Mouse (Mus musculus) hindbrain, embryonic 12.5 days (tissue): ENCODE results near the gene Rnf144b. TPM values are rescaled to one million over a fixed set of nuclear protein-coding genes. Genes with fewer than 3 reads are reported as not detected.

Experiments
- ATAC-seq: fragments of 200-750 bp; cut with Nextera tagmentation; 2 replicates; pipeline ENCODE4 v1.8.0; 2017; ENCODE audit warnings: moderate TSS enrichment; ENCODE audit not compliant: low FRiP score
- H3K27ac ChIP-seq: fragments of 300-500 bp; sonication (generic); 2 replicates; pipeline ENCODE4 v1.5.1; 2016; ENCODE audit warnings: mild to moderate bottlenecking
- H3K27me3 ChIP-seq: fragments of 300-500 bp; sonication (generic); 2 replicates; pipeline ENCODE4 v1.6.1; 2016; ENCODE audit warnings: mild to moderate bottlenecking
- H3K36me3 ChIP-seq: fragments of 300-500 bp; sonication (generic); 2 replicates; pipeline ENCODE4 v1.6.1; 2016; ENCODE audit warnings: mild to moderate bottlenecking
- H3K4me1 ChIP-seq: fragments of 300-500 bp; sonication (generic); 2 replicates; pipeline ENCODE4 v1.6.1; 2016
- H3K4me2 ChIP-seq: fragments of 300-500 bp; sonication (generic); replicated peaks from 2 replicates; pipeline ENCODE4 v1.6.1; 2016; ENCODE audit warnings: mild to moderate bottlenecking
- H3K4me3 ChIP-seq: fragments of 300-500 bp; sonication (generic); 2 replicates; pipeline ENCODE4 v1.5.1; 2016; ENCODE audit warnings: mild to moderate bottlenecking
- H3K9ac ChIP-seq: fragments of 300-500 bp; sonication (generic); 2 replicates; pipeline ENCODE4 v1.6.1; 2016; ENCODE audit warnings: mild to moderate bottlenecking, moderate library complexity
- H3K9me3 ChIP-seq: fragments of 300-500 bp; sonication (generic); replicated peaks from 2 replicates; pipeline ENCODE4 v1.6.1; 2016; ENCODE audit warnings: mild to moderate bottlenecking
- WGBS: fragments of 180-500 bp; shearing (Covaris S2); methylation state at CpG from one replicate; pipeline ENCODE4 v1.1.7; 2016; 5-methylcytosine and 5-hydroxymethylcytosine counted together
- polyA plus RNA-seq: library from polyadenylated mRNA; unstranded; fragments of >200 nt; fragmentation: Nextera tagmentation; extraction: Ambion mirVana; gene quantifications from 2 replicates; pipeline ENCODE4 v1.2.1, GENCODE M21; 2016

Rnf144b gene
- polyA plus RNA-seq, 1 experiment from 2014 or later = 0.62 TPM

DNA sequence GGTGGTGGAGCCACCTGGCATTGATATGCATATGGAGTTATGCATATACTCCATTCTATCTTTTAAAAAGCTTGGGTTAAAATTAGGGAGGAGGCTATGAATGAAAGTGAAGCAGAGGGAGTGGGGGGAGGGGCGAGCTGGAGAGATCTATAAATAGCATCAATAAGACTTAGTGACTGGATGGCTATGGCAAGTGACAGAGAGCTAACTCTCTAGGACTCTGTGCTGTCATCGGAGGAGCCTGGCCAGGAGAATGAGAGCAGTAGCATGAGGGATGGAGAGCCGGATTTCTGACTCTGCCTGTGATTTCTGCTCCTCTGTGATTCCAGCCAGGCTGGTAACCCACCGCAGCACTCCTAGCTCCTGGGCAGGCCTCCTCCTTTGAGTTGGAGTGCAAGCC is 6.6 kb downstream of the Rnf144b start:
- H3K27me3 ChIP-seq = peaks cover 4% of the 10 kb centered on the region; the same call in 1 of the 2 replicates
- H3K4me1 ChIP-seq = no peaks in the 10 kb centered on the region
- no peak overlapping the region for H3K27ac ChIP-seq
- 69% methylated on average over 4 of the region's 4 CpGs for WGBS
- H3K4me2 ChIP-seq = no peak overlapping the region
- H3K4me3 ChIP-seq = no peak overlapping the region
- no peak overlapping the region for H3K9ac ChIP-seq
- H3K36me3 ChIP-seq = no peaks in the 10 kb centered on the region
- H3K9me3 ChIP-seq = no peaks in the 10 kb centered on the region
- no peak for ATAC-seq

DNA sequence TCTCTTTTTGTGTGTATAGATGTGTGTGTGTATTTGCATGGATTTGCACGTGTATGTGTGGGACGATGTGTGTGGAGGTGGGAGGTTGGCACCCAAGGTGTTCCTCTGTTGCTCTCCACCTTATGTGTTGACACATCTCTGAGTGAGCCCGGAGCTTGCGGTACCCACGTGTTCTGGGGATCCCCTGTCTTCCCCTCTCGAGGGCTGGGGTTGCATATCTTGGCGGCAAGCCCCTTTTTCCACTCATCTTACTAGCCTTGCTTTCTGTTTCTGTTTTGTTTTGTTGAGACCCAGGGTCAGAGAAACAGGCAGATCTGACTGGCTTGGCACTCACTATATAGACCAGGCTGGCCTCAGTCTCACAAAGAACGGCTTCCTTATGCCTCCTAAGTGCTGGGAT is 10.6 kb downstream of the Rnf144b start:
- H3K27ac ChIP-seq = no peak overlapping the region
- WGBS = 89% methylated on average over 8 of the region's 8 CpGs
- H3K4me3 ChIP-seq = no peak overlapping the region

DNA sequence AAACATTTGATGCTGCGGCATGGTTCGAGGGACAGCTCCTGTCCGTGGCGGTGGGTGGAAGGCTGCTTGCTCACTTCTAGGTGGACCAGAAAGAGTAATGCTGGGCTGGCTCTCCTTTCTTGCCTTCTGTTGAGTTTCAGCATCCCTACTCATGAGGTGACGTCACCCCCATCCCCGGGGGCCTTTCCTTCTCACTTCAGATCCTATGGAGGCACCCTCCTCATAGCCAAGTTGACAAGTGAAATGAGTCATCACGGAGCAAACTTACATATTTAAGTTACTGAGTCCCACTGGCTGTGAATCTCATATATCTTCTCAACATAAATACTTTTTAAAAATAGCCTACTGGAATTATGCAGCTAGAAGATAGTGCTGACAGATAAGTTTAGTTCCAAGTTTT is 12.4 kb downstream of the Rnf144b start:
- H3K4me1 ChIP-seq = no peaks in the 10 kb centered on the region
- no peak overlapping the region for H3K4me2 ChIP-seq
- H3K9me3 ChIP-seq = peaks cover 4% of the 10 kb centered on the region; the same call in 1 of the 2 replicates
- no peak for ATAC-seq
- H3K36me3 ChIP-seq = no peaks in the 10 kb centered on the region
- no peak overlapping the region for H3K27ac ChIP-seq
- H3K4me3 ChIP-seq = no peak overlapping the region
- no peak overlapping the region for H3K9ac ChIP-seq
- 88% methylated on average over 7 of the region's 7 CpGs for WGBS
- H3K27me3 ChIP-seq = no peaks in the 10 kb centered on the region

More for the DNA sequence above, 10.6 kb downstream of the Rnf144b start:
- H3K4me1 ChIP-seq = no peaks in the 10 kb centered on the region
- H3K9me3 ChIP-seq = no peaks in the 10 kb centered on the region
- H3K4me2 ChIP-seq = no peak overlapping the region
- H3K27me3 ChIP-seq = no peaks in the 10 kb centered on the region
- H3K36me3 ChIP-seq = no peaks in the 10 kb centered on the region
- no peak overlapping the region for H3K9ac ChIP-seq
- no peak for ATAC-seq

DNA sequence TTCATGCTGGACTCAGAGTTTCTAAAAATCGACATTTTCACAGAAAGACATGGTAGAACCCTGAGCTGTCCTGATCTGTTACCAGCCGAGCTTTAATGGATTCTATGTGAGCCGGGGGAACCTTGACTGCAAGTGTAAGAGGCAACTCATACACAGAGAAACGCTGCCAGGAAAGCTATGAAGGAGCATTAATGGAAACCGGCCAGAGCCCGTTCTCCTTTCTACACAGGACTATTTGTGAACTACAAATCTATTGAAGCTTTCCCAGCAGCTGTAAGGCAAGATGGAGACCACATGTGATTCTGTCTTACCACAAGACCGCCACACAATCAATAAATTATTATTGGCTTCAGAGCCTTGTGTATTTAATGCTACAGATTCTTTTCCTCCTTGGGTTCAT is 13.3 kb downstream of the Rnf144b start:
- no peak for ATAC-seq
- Histone ChIP-seq H3K27me3 (no peaks in the 10 kb centered on the region), H3K4me2 (no peak overlapping the region), H3K9ac (no peak overlapping the region), H3K4me3 (no peak overlapping the region), H3K9me3 (peaks cover 4% of the 10 kb centered on the region; the same call in 1 of the 2 replicates), H3K4me1 (no peaks in the 10 kb centered on the region), H3K27ac (no peak overlapping the region), H3K36me3 (no peaks in the 10 kb centered on the region)
- 90% methylated on average over 7 of the region's 7 CpGs for WGBS

DNA sequence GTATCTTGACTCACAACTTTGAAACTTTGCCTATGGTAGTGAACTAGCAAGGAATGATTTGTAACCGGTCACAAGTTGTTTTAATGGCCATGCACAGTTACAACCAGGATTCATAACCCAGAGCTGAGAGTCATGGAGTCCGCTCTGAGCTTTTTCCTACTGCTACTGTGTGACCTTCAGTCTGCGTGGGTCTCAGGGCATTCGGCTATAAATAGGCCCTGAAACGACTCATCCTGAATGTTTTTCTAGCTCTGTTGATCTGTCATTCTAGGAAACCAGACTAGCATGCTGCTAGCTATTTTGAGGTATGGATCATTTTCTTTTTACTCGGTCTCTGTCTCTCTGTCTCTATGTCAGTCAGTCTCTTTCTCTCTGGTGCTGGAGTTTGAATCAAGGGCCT is 20.3 kb downstream of the Rnf144b start:
- H3K27me3 ChIP-seq = no peaks in the 10 kb centered on the region
- no peaks in the 10 kb centered on the region for H3K36me3 ChIP-seq
- no peak overlapping the region for H3K9ac ChIP-seq
- WGBS = 83% methylated on average over 6 of the region's 6 CpGs
- no peaks in the 10 kb centered on the region for H3K4me1 ChIP-seq
- H3K9me3 ChIP-seq = peaks cover 4% of the 10 kb centered on the region; the same call in 1 of the 2 replicates
- H3K27ac ChIP-seq = no peak overlapping the region
- ATAC-seq = no peak
- no peak overlapping the region for H3K4me3 ChIP-seq
- no peak overlapping the region for H3K4me2 ChIP-seq

DNA sequence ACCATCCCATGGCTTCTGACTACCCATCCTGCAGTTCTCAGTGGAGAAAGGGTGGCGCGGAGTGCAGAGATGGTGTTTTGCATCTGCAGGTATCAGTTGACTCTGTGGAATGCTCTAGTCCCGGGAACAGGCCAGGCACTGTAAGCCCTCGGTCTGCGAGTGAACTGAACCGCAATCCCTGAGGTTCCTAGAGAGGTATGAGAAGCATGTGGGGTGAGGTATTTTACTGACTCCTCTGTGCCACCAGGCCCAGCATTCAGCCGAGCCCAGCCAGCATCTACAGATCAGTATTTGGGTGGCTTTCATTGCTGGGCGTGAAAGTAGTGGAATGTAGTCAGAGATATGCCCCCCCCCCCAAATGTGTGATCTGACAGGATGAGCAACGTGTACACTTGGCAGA is 23.5 kb downstream of the Rnf144b start:
- 0 out of 2 replicates have a peak, but pooled peaks cover 4% of the 10 kb centered on the region for H3K4me1 ChIP-seq
- H3K36me3 ChIP-seq = no peaks in the 10 kb centered on the region
- no peak overlapping the region for H3K27ac ChIP-seq
- no peaks in the 10 kb centered on the region for H3K27me3 ChIP-seq
- no peak overlapping the region for H3K9ac ChIP-seq
- no peak overlapping the region for H3K4me2 ChIP-seq
- H3K4me3 ChIP-seq = no peak overlapping the region
- no peaks in the 10 kb centered on the region for H3K9me3 ChIP-seq
- no peak for ATAC-seq
- 69% methylated on average over 9 of the region's 9 CpGs for WGBS

DNA sequence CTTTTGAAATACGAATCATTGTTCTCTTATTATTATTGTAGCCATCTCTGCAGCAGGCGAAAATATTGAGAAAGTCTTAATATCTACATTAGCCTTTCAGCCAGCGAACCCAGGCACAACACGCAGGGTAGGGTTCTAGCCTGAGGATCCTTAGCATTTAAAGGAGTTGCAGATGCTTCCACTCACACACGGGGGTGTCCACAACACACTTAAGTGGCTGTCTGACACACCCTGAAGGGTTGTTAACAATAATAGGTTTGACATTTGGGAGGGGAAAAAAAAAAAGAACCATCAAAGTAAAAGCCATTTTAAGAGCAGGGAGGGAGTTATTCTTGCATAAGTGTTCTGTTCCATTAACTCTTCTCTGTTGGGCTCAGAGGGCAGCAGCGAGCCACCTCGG is 23.9 kb downstream of the Rnf144b start:
- 85% methylated on average over 7 of the region's 7 CpGs for WGBS

DNA sequence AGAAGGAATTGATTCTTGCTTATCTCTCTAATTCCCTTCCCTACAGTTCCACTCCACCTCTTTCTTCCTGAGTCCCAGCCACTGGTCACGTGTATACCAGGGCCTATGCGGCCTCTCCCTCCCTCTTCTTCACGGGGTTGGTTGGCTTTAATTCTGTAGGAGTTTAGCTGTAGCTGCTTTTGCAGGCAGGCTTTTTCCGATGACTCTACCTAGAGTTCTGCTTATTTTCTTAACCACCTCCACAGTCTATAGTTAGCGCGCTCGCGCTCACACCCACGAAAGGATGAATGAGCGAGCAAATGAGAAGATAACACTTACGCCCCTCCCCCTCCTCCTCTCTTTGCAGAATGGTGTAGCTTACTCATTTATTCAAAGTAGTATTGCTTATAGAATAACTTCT is 26.1 kb downstream of the Rnf144b start:
- ATAC-seq = no peak
- WGBS = 72% methylated on average over 11 of the region's 11 CpGs
- Histone ChIP-seq H3K9ac (no peak overlapping the region), H3K4me1 (0 out of 2 replicates have a peak, but pooled peaks cover 4% of the 10 kb centered on the region), H3K9me3 (no peaks in the 10 kb centered on the region), H3K4me2 (no peak overlapping the region), H3K27ac (no peak overlapping the region), H3K27me3 (no peaks in the 10 kb centered on the region), H3K36me3 (no peaks in the 10 kb centered on the region), H3K4me3 (no peak overlapping the region)

More for the DNA sequence above, 23.9 kb downstream of the Rnf144b start:
- Histone ChIP-seq H3K9ac (no peak overlapping the region), H3K4me3 (no peak overlapping the region), H3K27me3 (no peaks in the 10 kb centered on the region), H3K36me3 (no peaks in the 10 kb centered on the region), H3K4me2 (no peak overlapping the region), H3K9me3 (no peaks in the 10 kb centered on the region), H3K27ac (no peak overlapping the region), H3K4me1 (0 out of 2 replicates have a peak, but pooled peaks cover 4% of the 10 kb centered on the region)
- no peak for ATAC-seq

DNA sequence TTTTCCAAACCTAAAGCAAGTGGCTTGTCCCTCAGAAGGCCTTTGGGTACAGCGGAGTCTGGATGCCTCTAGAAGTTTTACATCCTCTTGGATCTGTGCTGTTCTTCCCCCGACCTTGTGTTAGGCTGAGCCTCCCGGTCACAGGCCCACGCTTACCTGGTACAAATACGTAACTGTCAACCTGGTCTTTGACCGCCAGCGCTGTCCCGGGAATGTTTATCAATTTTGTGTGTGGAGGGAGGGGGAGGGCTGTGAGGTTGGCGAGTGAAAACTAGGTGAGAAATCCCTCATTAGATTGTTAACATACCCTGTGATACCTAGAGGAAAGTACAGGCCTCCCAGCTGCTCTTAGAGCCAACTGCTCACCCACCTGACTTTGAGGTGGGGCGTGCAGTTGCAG is 27.5 kb downstream of the Rnf144b start:
- H3K4me1 ChIP-seq = 0 out of 2 replicates have a peak, but pooled peaks cover 4% of the 10 kb centered on the region
- no peak for ATAC-seq

DNA sequence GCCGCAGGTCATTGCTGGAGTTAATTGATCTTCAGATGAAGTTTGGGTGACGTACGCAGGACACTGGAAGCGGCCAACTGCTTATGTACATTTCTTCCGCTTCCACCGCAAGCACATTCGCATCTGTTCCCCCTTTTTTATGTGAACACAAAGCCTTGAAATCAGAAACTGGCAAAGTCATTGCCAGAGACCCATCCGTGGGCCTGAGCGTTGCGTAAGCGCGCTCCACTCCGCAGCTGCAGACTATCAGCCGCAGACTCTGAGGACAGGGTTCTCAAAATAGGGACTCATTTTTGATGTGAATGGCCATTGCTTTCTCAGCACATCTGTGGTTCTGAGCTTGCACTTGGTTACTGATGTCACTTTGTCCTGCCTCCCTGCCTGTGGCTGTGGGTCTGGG is 28.6 kb downstream of the Rnf144b start:
- H3K9ac ChIP-seq = no peak overlapping the region
- no peaks in the 10 kb centered on the region for H3K27me3 ChIP-seq
- ATAC-seq = no peak
- no peaks in the 10 kb centered on the region for H3K9me3 ChIP-seq
- H3K27ac ChIP-seq = no peak overlapping the region
- H3K4me2 ChIP-seq = no peak overlapping the region
- H3K4me1 ChIP-seq = 0 out of 2 replicates have a peak, but pooled peaks cover 4% of the 10 kb centered on the region
- H3K36me3 ChIP-seq = no peaks in the 10 kb centered on the region
- H3K4me3 ChIP-seq = no peak overlapping the region
- 91% methylated on average over 14 of the region's 14 CpGs for WGBS

More for the DNA sequence above, 27.5 kb downstream of the Rnf144b start:
- H3K4me2 ChIP-seq = no peak overlapping the region
- H3K9ac ChIP-seq = no peak overlapping the region
- H3K27me3 ChIP-seq = no peaks in the 10 kb centered on the region
- no peaks in the 10 kb centered on the region for H3K9me3 ChIP-seq
- 93% methylated on average over 10 of the region's 10 CpGs for WGBS
- no peak overlapping the region for H3K4me3 ChIP-seq
- no peaks in the 10 kb centered on the region for H3K36me3 ChIP-seq
- no peak overlapping the region for H3K27ac ChIP-seq

DNA sequence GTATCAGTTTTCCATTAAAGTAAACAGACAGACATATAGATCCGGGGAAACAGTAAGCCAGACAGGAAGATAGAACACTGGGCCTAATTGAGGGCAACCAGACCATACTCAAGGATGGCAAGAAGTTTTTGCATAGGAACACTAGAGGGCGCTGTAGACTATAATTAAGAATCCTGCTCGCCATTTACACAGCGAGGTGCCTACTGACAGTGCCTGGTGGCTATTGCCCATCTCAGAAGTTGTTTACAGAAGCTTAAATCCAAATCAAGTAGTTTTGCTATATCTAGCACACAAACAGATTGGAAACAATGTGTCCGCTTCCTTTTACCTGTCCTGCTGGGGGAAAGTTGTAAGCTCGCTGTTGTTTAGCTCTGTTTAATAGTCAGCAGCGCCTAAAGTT is 29.9 kb downstream of the Rnf144b start:
- no peak overlapping the region for H3K4me2 ChIP-seq
- 0 out of 2 replicates have a peak, but pooled peaks cover 4% of the 10 kb centered on the region for H3K4me1 ChIP-seq
- peak; percentile 29; the same call in 1 of the 2 replicates for ATAC-seq
- H3K36me3 ChIP-seq = no peaks in the 10 kb centered on the region
- H3K27ac ChIP-seq = no peak overlapping the region
- 30% methylated on average over 7 of the region's 7 CpGs for WGBS
- no peak overlapping the region for H3K9ac ChIP-seq
- no peaks in the 10 kb centered on the region for H3K9me3 ChIP-seq
- H3K27me3 ChIP-seq = no peaks in the 10 kb centered on the region
- H3K4me3 ChIP-seq = no peak overlapping the region

DNA sequence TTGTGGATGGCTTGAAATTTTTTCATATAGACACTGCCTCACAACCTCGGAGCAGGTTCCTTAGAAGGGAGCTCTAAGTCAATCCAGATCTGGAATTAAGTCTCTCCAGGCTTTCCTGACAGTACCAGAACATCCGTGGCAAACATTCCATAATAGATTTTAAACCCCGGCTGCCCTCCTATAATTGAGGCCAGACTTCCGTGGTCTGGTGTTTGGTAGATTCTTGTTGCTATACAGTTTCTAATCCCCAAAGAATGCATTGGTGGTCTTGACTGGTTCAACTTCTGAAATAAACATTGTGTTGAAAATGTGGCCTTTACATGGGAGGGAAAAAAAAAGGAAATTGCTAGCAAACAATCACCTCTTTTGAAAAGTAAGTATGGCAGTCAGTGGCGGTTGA is 30.8 kb downstream of the Rnf144b start:
- Histone ChIP-seq H3K4me2 (no peak overlapping the region), H3K9ac (no peak overlapping the region), H3K27ac (no peak overlapping the region), H3K4me1 (0 out of 2 replicates have a peak, but pooled peaks cover 4% of the 10 kb centered on the region), H3K36me3 (no peaks in the 10 kb centered on the region), H3K4me3 (no peak overlapping the region), H3K27me3 (no peaks in the 10 kb centered on the region), H3K9me3 (no peaks in the 10 kb centered on the region)
- WGBS = 70% methylated on average over 5 of the region's 5 CpGs
- no peak for ATAC-seq

DNA sequence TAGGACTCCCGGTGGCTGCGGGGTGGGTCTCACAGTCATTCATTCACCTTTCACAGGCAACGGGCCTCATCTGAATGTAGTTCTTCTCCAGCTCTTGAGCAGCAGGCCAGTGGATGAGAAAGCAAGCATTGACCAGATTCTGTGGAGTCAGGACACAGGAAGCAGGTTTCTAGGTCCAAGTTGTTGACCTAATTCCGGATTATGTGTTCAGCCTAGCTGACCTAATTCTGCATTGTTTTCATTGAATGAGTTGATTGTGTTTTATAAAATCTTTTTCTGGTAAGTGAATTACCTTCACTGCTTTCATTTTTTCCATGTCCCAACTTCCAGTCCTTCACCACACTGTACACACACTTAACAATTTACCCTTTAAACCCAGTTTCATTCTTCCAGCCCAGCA is 32.4 kb downstream of the Rnf144b start:
- H3K4me3 ChIP-seq = no peak overlapping the region
- H3K36me3 ChIP-seq = no peaks in the 10 kb centered on the region
- H3K4me1 ChIP-seq = no peaks in the 10 kb centered on the region
- ATAC-seq = no peak
- H3K9ac ChIP-seq = no peak overlapping the region
- 69% methylated on average over 4 of the region's 4 CpGs for WGBS
- no peaks in the 10 kb centered on the region for H3K9me3 ChIP-seq
- no peak overlapping the region for H3K27ac ChIP-seq
- no peaks in the 10 kb centered on the region for H3K27me3 ChIP-seq
- H3K4me2 ChIP-seq = no peak overlapping the region
